Mouse (Mus musculus) left cerebral cortex, postnatal 36 days (tissue): ENCODE data around the gene Cldn2. TPM values are rescaled to one million over a fixed set of nuclear protein-coding genes. Genes with fewer than 3 reads are reported as not detected.

Experiments used
- total RNA-seq, 2 experiments: library from RNA; stranded (reverse); gene quantifications; 2 replicates each; pipeline ENCODE4 v1.2.3; 2021

Gene Cldn2
- total RNA-seq, 2 experiments from 2014 or later, result 0.54 to 0.66 TPM

Other genes with a start within 250 kb of the Cldn2 start
- gene Rnf128, start 237.5 kb upstream of the Cldn2 start, total RNA-seq, result 10 to 100 TPM; 12.1 to 14.3 TPM
- gene Tbc1d8b, start 115.8 kb upstream of the Cldn2 start, total RNA-seq, result 1 to 10 TPM; 3.1 to 4.3 TPM
- gene Gm15013, start 86.3 kb upstream of the Cldn2 start, total RNA-seq, result not detected
- gene Ripply1, start 18.5 kb upstream of the Cldn2 start, total RNA-seq, result not detected
- gene Morc4, start 70.8 kb downstream of the Cldn2 start, total RNA-seq, result 1 to 10 TPM; 3.5 to 5.3 TPM
- gene Rbm41, start 197.8 kb downstream of the Cldn2 start, total RNA-seq, result 10 to 100 TPM in 1 of 2 experiments, 1 to 10 TPM in 1; 8.9 to 10.7 TPM